In the genomic region with DNA sequence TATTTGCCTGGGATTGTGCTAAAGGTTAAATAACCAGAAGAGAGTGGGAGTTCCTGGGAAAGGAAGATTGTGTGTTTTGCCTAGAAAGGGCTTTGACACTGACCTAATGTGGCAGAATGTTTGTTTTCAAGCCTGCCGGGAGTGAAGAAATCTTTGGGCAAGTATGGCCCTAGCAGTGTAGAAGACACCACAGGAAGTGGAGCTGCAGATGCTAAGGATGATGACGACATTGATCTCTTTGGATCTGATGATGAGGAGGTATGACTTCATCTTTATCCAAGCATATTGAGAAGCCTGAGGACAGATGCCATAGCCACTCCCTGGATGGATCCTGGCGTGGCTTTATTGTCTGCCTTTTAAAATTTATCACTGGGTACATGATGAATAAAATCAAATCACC, we compare ENCODE assay signal across 8 mouse cellular contexts. TPM values are rescaled to one million over a fixed set of nuclear protein-coding genes. Genes with fewer than 3 reads are reported as not detected.
DNase-seq lines count a peak whose midpoint lies in the region; ATAC-seq and TF ChIP-seq lines count a peak whose summit lies in the region.

No protein-coding gene starts in this region.

- no peak for TF ChIP-seq CTCF in midbrain, postnatal 0 days (IDR thresholded peaks at IDR 0.05)

- WGBS in heart, embryonic 16.5 days, result 65% methylated on average over 3 of the region's 3 CpGs
- WGBS in intestine, embryonic 14.5 days, result 72% methylated on average over 3 of the region's 3 CpGs
- 89% methylated on average over 3 of the region's 3 CpGs for WGBS in midbrain, postnatal 0 days

- H3K9me3 ChIP-seq in heart, embryonic 16.5 days (replicated peaks; ENCODE audit: control insufficient read depth, low read length), result no peaks in the 10 kb centered on the region
- H3K9me3 ChIP-seq in intestine, embryonic 14.5 days (ENCODE audit: control insufficient read depth, low read length), result no peaks in the 10 kb centered on the region
- no peaks in the 10 kb centered on the region for H3K9me3 ChIP-seq in midbrain, postnatal 0 days (ENCODE audit: low read length)

- no peak overlapping the region for H3K27ac ChIP-seq in heart, embryonic 16.5 days (ENCODE audit: low read length)
- no peak overlapping the region for H3K27ac ChIP-seq in intestine, embryonic 14.5 days (ENCODE audit: low read depth)
- H3K27ac ChIP-seq in midbrain, postnatal 0 days (ENCODE audit: low read depth, low read length), result no peak overlapping the region

- H3K4me2 ChIP-seq in heart, embryonic 16.5 days (ENCODE audit: low read depth, low read length), result peak overlapping the region; percentile 80
- peak overlapping the region; percentile 71 for H3K4me2 ChIP-seq in intestine, embryonic 14.5 days (ENCODE audit: low read length)
- H3K4me2 ChIP-seq in midbrain, postnatal 0 days (ENCODE audit: low read depth, low read length, poor library complexity, severe bottlenecking), result peak overlapping the region; percentile 86

- H3K36me3 ChIP-seq in heart, embryonic 16.5 days (ENCODE audit: control insufficient read depth, insufficient read depth), result peaks cover 22% of the 10 kb centered on the region
- H3K36me3 ChIP-seq in intestine, embryonic 14.5 days (ENCODE audit: control insufficient read depth, insufficient read depth, low read length), result peaks cover 29% of the 10 kb centered on the region
- 0 out of 2 replicates have a peak, but pooled peaks cover 3% of the 10 kb centered on the region for H3K36me3 ChIP-seq in midbrain, postnatal 0 days (ENCODE audit: insufficient read depth, low read length)

- ATAC-seq in heart, embryonic 16.5 days (replicated peaks; ENCODE audit: extremely low read depth, insufficient read depth, low FRiP score), result no peak
- ATAC-seq in intestine, embryonic 14.5 days (replicated peaks; ENCODE audit: low FRiP score, low TSS enrichment, low read depth), result no peak
- no peak for ATAC-seq in midbrain, postnatal 0 days (ENCODE audit: low FRiP score)

- intact Hi-C loops in heart, postnatal 14 days (cut with DNase I), result no loop called here

- no peak for DNase-seq in heart, postnatal 14 days
- peak; percentile 19 for DNase-seq in NIH3T3 (ENCODE audit: low read depth)
- no peak for DNase-seq in intestine, embryonic 14.5 days (ENCODE audit: low spot score)
- no peak for DNase-seq in midbrain, postnatal 0 days (ENCODE audit: low spot score)
- no peak for DNase-seq in urinary bladder, adult 18-20 months (ENCODE audit: low spot score in 2 of 2)
- no peak for DNase-seq in cerebellum, adult 11-12 months
- DNase-seq in ovary, postnatal 36 days (ENCODE audit: low spot score), result no peak

- no peaks in the 10 kb centered on the region for H3K27me3 ChIP-seq in heart, embryonic 16.5 days (ENCODE audit: control insufficient read depth, insufficient read depth, low read length)
- H3K27me3 ChIP-seq in intestine, embryonic 14.5 days (replicated peaks; ENCODE audit: control insufficient read depth, insufficient read depth, low read length), result no peaks in the 10 kb centered on the region
- no peaks in the 10 kb centered on the region for H3K27me3 ChIP-seq in midbrain, postnatal 0 days (ENCODE audit: insufficient read depth, low read length)

- peaks cover 27% of the 10 kb centered on the region for H3K4me1 ChIP-seq in heart, embryonic 16.5 days (ENCODE audit: control insufficient read depth, insufficient read depth, low read length)
- peaks cover 22% of the 10 kb centered on the region for H3K4me1 ChIP-seq in intestine, embryonic 14.5 days (replicated peaks; ENCODE audit: control insufficient read depth, insufficient read depth, low read length)
- H3K4me1 ChIP-seq in midbrain, postnatal 0 days (ENCODE audit: insufficient read depth, low read length), result peaks cover 20% of the 10 kb centered on the region

- peak overlapping the region; percentile 99; the same call in 1 of the 2 replicates for H3K9ac ChIP-seq in heart, embryonic 16.5 days (ENCODE audit: low read length)
- no peak overlapping the region for H3K9ac ChIP-seq in intestine, embryonic 14.5 days (ENCODE audit: low read length)
- H3K9ac ChIP-seq in midbrain, postnatal 0 days (replicated peaks; ENCODE audit: low read length, poor library complexity, severe bottlenecking), result peak overlapping the region; percentile 89

- peak overlapping the region; percentile 99; the same call in 1 of the 2 replicates for H3K4me3 ChIP-seq in heart, embryonic 16.5 days (ENCODE audit: low read length)
- H3K4me3 ChIP-seq in intestine, embryonic 14.5 days (ENCODE audit: low read depth, low read length), result peak overlapping the region; percentile 93
- H3K4me3 ChIP-seq in midbrain, postnatal 0 days (ENCODE audit: low read depth, low read length), result no peak overlapping the region

RNA-seq across cellular contexts. Expression of gene Ndufs1, which starts 1.7 kb away (rescaled TPM):
- polyA plus RNA-seq in heart, embryonic 16.5 days (2015; fragmentation: Nextera tagmentation; extraction: Ambion mirVana), result 450 and 470 TPM in 2 replicates
- total RNA-seq in heart, postnatal 14 days (2021), result 100 to 1,000 TPM; 776 to 791 TPM
- polyA plus RNA-seq in intestine, embryonic 14.5 days (2014; fragmentation: Nextera tagmentation; extraction: Ambion mirVana), result 140 and 146 TPM in 2 replicates
- 117 and 137 TPM in 2 replicates for total RNA-seq in midbrain, postnatal 0 days (2014; rRNA removed)
- polyA plus RNA-seq in midbrain, postnatal 0 days (2015; fragmentation: Nextera tagmentation; extraction: Ambion mirVana), result 128 and 134 TPM in 2 replicates

RNA-seq across cellular contexts. Expression of gene Eef1b2, which starts 1.7 kb away (rescaled TPM):
- polyA plus RNA-seq in heart, embryonic 16.5 days (2015; fragmentation: Nextera tagmentation; extraction: Ambion mirVana), result 296 and 333 TPM in 2 replicates
- 100 to 1,000 TPM; 353 to 397 TPM for total RNA-seq in heart, postnatal 14 days (2021)
- 798 and 813 TPM in 2 replicates for polyA plus RNA-seq in intestine, embryonic 14.5 days (2014; fragmentation: Nextera tagmentation; extraction: Ambion mirVana)
- total RNA-seq in midbrain, postnatal 0 days (2014; rRNA removed), result 617 and 653 TPM in 2 replicates
- 449 and 480 TPM in 2 replicates for polyA plus RNA-seq in midbrain, postnatal 0 days (2015; fragmentation: Nextera tagmentation; extraction: Ambion mirVana)

RNA-seq across cellular contexts. Expression of gene Gpr1, which starts 36.0 kb away (rescaled TPM):
- 0.12 and 0.30 TPM in 2 replicates for polyA plus RNA-seq in heart, embryonic 16.5 days (2015; fragmentation: Nextera tagmentation; extraction: Ambion mirVana)
- under 1 TPM; 0.36 to 0.59 TPM for total RNA-seq in heart, postnatal 14 days (2021)
- 0.09 TPM in 1 of 2 replicates, not detected in the other for polyA plus RNA-seq in intestine, embryonic 14.5 days (2014; fragmentation: Nextera tagmentation; extraction: Ambion mirVana)
- 0.16 and 1.2 TPM in 2 replicates for total RNA-seq in midbrain, postnatal 0 days (2014; rRNA removed)
- polyA plus RNA-seq in midbrain, postnatal 0 days (2015; fragmentation: Nextera tagmentation; extraction: Ambion mirVana), result 1.2 TPM in 2 replicates
